Mouse (Mus musculus) testis, adult 2 months (tissue): ENCODE data around the gene Rbfox1.

Experiments used
- CTCF ChIP-seq: fragments of 200-500 bp; IDR thresholded peaks from 2 replicates; pipeline ENCODE4 v1.5.1; 2012; ENCODE audit warnings: low read depth, mild to moderate bottlenecking, inconsistent platforms, low read length, moderate library complexity; ENCODE audit not compliant: control insufficient read depth, insufficient read depth, insufficient replicate concordance
- POLR2A ChIP-seq: fragments of 200-500 bp; IDR thresholded peaks from 2 replicates; pipeline ENCODE4 v1.6.1; 2012; ENCODE audit warnings: low read depth, mild to moderate bottlenecking, inconsistent platforms, low read length, moderate library complexity; ENCODE audit not compliant: control insufficient read depth

DNA sequence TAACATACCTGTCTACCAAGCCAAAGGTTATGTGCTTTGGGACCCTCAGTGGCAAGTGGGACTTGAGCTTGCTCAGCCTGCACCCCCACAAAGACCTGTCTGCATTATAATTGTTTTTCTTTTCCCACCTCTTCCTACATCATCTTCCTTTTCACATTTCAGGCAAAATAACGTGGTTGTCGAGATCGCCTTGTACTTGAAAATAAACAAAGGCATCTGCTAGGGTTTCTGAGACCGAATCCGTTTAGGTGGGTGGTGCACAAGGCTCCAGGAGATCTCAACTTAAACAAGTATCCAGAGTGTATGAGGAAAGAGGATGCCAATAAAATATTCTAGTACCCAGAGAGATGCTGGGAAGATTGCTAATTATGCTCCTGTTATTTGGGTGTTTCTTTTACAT, 1390.3 kb downstream of the Rbfox1 start:
- TF ChIP-seq CTCF (no peak), POLR2A (no peak)
